Mouse (Mus musculus): Measurements from ENCODE around the gene Col12a1. TPM values are rescaled to one million over a fixed set of nuclear protein-coding genes. Genes with fewer than 3 reads are reported as not detected.

Col12a1 gene
- total RNA-seq, 2 experiments from 2014 or later: 55.3 to 60.1 TPM

DNA sequence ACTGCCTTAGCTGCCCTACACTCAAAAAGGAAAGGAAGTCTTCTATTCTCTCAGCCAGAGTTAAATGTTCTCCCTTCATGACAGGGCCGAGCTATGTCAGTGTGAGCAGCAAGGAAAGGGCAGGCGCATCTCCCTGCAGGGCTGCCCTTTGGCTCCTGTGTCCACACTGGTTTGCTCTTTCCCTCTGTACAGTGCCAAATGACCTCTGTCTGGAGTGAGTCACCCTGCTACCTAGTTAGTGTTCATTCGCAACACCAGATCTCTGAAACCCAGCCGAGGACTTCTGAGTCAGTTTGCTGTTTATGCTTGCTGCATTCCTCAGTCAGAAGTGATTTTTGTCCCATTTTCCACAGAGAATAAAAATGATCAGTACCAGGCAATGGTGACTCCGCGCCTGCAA lies 108.3 kb downstream of the Col12a1 start:
- intact Hi-C loops (cut with DNase I; ENCODE audit: low total_unique reads): no loop called here
- DNase-seq: peak; percentile 37

GRCm38 (mm10) chr9:79609661-79610060 lies 109.0 kb downstream of the Col12a1 start:
- intact Hi-C loops (cut with DNase I; ENCODE audit: low total_unique reads): no loop called here
- no peak for DNase-seq

DNA sequence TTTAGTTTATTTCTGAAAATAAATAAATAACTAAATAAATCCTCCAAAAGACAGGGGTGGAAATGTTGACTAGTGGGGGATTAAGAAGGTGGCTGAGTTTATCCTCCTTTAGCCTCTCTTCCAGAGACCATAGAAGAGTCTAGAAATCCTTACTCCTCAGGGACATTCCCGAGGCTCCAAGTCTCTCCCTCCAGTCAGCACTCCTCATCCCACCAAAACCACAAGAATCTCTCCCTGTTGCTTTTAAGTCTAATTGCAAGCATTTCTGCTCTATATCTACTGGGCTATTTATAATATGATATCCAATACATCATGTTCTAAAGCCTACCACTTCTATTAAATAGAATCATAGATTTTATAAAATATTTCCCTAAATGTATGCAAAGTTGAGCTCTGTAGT lies 109.8 kb downstream of the Col12a1 start:
- DNase-seq: no peak
- intact Hi-C loops (cut with DNase I; ENCODE audit: low total_unique reads): no loop called here

- DNase-seq: no peak
Measured at GRCm38 (mm10) chr9:79608062-79608531, 110.5 kb downstream of the Col12a1 start.

DNA sequence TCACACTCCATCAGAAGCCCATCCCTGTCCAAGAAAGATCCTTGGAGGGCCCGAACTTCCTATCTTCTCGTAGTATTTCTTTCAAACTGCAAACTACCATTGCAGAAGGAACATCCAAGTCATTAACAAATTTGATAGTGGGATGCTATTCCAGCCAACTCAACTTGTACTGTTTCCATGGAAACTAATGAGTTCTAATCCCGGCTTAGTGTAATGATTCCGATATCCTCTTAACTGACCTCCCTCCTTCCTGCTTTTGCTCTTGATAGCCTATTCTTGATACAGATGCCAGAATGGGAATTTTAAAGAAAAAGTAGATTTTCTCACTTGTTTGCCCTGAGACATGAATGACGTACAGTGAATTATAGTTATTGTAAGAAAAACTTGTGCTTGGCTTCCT lies 112.5 kb downstream of the Col12a1 start:
- DNase-seq: no peak
- intact Hi-C loops (cut with DNase I; ENCODE audit: low total_unique reads): no loop called here

More at GRCm38 (mm10) chr9:79608062-79608531, 110.5 kb downstream of the Col12a1 start:
- intact Hi-C loops (cut with DNase I; ENCODE audit: low total_unique reads): no loop called here

DNA sequence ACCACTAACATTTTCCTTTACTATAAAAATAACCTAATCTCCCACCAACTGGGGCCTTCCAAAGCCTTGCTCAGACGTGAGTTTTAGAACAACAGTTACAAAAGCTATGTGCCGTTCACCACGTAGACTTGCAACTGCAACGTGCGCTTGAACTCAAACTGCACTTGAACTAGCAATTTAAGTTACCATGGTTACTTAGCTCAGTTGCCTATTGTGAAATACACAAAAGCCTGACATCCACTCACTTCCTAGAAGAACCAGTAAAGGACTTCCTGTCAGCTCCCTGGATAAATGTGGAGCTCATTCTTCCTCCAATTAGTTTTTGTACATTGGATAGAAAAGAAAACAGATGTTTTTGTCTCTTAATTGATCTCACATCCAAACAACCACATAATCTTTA lies 112.9 kb downstream of the Col12a1 start:
- no peak for DNase-seq
- intact Hi-C loops (cut with DNase I; ENCODE audit: low total_unique reads): no loop called here

GRCm38 (mm10) chr9:79604546-79604945 lies 114.1 kb downstream of the Col12a1 start:
- intact Hi-C loops (cut with DNase I; ENCODE audit: low total_unique reads): no loop called here
- no peak for DNase-seq

DNA sequence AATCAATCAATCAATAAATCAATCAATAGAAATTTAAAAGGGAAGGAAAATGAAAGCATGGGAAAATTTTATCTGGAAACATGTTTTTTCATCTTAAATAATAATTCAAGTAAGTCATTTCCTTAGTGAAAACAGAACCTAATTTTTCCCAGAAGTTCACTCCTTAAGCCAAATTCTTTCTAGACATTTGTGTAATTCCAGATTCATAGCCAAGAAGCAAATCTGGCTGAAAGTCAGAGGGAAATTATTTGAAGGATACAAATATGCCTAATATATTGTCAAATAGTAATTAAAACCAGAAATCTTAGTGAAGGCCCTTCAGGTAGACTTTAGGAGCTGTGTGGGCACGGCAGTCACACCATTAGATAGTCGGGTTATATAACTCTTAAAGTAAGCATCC lies 115.2 kb downstream of the Col12a1 start:
- no peak for DNase-seq
- intact Hi-C loops (cut with DNase I; ENCODE audit: low total_unique reads): no loop called here

DNA sequence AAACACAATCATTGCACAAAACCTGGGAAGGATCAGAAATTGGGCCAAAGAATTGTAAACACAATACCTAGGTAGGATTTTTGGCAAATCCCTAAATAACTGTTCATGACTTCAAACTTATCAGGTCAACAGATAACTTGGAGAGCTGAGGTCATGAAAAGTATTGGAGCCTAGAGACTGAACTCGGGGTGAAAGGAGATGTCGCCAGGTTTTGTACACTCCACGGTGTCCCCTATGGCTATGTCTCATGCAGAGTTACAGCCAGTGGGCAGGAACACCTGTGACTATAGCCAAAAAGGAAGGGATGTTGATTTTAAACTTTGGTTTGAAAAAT lies 118.4 kb downstream of the Col12a1 start:
- intact Hi-C loops (cut with DNase I; ENCODE audit: low total_unique reads): no loop called here

GRCm38 (mm10) chr9:79599395-79600236 lies 119.0 kb downstream of the Col12a1 start:
- intact Hi-C loops (cut with DNase I; ENCODE audit: low total_unique reads): no loop called here
- DNase-seq: no peak

More for the DNA sequence above, 118.4 kb downstream of the Col12a1 start:
- DNase-seq: no peak

DNA sequence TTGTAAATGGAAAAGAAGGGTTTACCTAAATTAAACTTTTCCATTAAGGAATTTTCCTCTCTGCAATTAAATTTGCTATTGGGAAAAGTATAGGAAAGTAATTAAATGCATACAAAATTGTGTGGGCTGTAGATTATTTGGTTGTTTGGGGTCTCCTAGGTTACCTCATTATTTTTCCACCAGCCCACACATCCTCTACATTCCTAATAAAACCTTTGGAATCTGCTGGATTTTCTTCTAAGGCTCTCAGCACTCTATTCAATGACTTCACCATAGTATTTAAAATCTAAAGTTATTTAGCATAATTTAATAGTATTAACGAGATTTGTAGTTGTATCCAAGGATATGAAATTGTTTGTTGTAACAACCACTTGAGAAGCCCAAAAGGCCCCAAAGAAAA lies 120.1 kb downstream of the Col12a1 start:
- no peak for DNase-seq
- intact Hi-C loops (cut with DNase I; ENCODE audit: low total_unique reads): no loop called here

DNA sequence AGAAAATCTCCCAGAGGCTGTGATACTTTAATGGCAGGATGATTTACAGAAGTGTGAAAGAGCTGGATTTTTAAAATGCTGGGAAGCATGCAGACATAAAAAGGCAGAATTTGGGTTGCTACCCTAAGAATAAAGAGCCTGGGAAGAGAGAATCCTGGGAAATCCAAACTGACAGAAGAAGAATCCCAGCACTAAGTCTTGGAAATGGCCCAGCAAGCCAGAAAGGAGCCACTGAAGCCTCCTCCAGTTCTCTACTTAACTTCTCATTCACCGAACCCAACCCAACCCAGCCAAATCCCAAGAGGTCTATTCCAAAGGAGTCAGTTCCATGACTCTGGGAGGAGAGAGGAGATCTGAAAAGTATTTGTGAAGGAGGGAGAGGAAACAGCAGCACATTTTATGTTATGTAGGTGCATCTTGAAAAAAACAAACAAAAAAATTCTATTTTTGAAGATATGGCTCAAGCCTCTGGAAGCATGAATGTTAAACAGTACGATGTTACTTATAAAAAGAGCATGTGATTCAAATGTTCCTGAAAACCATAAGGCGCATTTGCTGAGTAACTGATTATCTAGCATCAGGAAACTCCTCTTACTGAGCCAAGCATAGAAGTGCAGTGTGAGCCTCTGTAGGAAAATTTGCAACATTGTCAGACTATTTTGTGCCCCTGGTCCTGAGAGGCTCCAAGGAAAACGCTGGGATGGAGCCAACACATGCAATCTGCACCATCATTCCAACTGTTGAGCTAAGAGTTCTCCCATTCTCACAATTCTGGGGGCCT lies 132.0 kb downstream of the Col12a1 start:
- intact Hi-C loops (cut with DNase I; ENCODE audit: low total_unique reads): no loop called here
- no peak for DNase-seq

GRCm38 (mm10) chr9:79566838-79567237 lies 151.8 kb downstream of the Col12a1 start:
- intact Hi-C loops (cut with DNase I; ENCODE audit: low total_unique reads): no loop called here
- DNase-seq: no peak

DNA sequence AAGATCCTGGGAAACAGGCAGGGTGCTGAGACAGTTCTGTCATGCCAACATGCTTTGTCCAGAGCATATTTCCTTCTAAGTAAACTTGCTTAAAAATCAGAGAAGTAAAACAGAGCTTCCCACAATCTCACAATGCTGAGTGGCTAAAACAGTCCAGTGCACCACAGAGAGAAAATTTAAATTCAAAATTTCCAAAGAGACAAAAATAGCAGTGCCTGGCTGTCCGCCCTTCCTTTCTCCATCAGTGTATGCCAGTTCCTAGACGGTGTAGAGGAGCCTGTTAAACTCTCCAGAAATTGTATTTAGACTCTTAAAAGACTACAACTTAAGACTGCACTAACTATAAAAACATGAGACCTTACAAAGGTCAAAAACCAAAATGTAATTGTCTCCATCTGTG lies 165.3 kb downstream of the Col12a1 start:
- intact Hi-C loops (cut with DNase I; ENCODE audit: low total_unique reads): no loop called here

More for the DNA sequence above, 165.3 kb downstream of the Col12a1 start:
- DNase-seq: peak; percentile 3

Other genes starting within 250 kb of the Col12a1 start
- gene Cox7a2, start 41.0 kb upstream of the Col12a1 start, total RNA-seq (2021): 100 to 1,000 TPM; 494 to 598 TPM
- 10 to 100 TPM; 37.8 to 42.6 TPM for gene Tmem30a, start 74.7 kb upstream of the Col12a1 start, total RNA-seq (2021)

All from gastrocnemius, postnatal 14 days (tissue).